Mouse (Mus musculus) heart, postnatal 0 days (tissue): ENCODE results near the gene Cachd1. TPM values are rescaled to one million over a fixed set of nuclear protein-coding genes. Genes with fewer than 3 reads are reported as not detected.

Experiments used
- ATAC-seq: fragments of 200-750 bp; cut with Nextera tagmentation; 2 replicates; pipeline ENCODE4 v1.8.0; 2017; ENCODE audit warnings: low read depth, moderate number of reproducible peaks, moderate library complexity; ENCODE audit not compliant: insufficient read depth
- DNase-seq: peaks from one replicate; pipeline ENCODE4 v3.0.0-alpha.2; 2016; ENCODE audit warnings: low spot score
- H3K27ac ChIP-seq: fragments of 300-500 bp; sonication (generic); 2 replicates; pipeline ENCODE4 v1.5.1; 2014; ENCODE audit warnings: low read depth, mild to moderate bottlenecking
- H3K27me3 ChIP-seq: fragments of 300-500 bp; sonication (generic); 2 replicates; pipeline ENCODE4 v1.6.1; 2014; ENCODE audit warnings: low read length, mixed read lengths; ENCODE audit not compliant: control insufficient read depth, insufficient read depth
- H3K36me3 ChIP-seq: fragments of 300-500 bp; sonication (generic); replicated peaks from 2 replicates; pipeline ENCODE4 v1.6.1; 2014; ENCODE audit warnings: low read length, mixed read lengths; ENCODE audit not compliant: control insufficient read depth, insufficient read depth
- H3K4me1 ChIP-seq: fragments of 300-500 bp; sonication (generic); 2 replicates; pipeline ENCODE4 v1.6.1; 2014; ENCODE audit warnings: antibody characterized with exemption; ENCODE audit not compliant: control insufficient read depth, insufficient read depth
- H3K4me2 ChIP-seq: fragments of 300-500 bp; sonication (generic); 2 replicates; pipeline ENCODE4 v1.6.1; 2014; ENCODE audit warnings: low read depth, mild to moderate bottlenecking, low read length, moderate library complexity
- H3K4me3 ChIP-seq: fragments of 300-500 bp; sonication (generic); 2 replicates; pipeline ENCODE4 v1.5.1; 2014; ENCODE audit warnings: low read depth, low read length
- H3K9ac ChIP-seq: fragments of 300-500 bp; sonication (generic); replicated peaks from 2 replicates; pipeline ENCODE4 v1.6.1; 2014; ENCODE audit warnings: low read depth, low read length, mixed read lengths
- H3K9me3 ChIP-seq: fragments of 300-500 bp; sonication (generic); replicated peaks from 2 replicates; pipeline ENCODE4 v1.6.1; 2016; ENCODE audit warnings: low read length; ENCODE audit not compliant: control insufficient read depth
- CTCF ChIP-seq: IDR thresholded peaks from 2 replicates; pipeline ENCODE4 v1.5.1; 2016; ENCODE audit warnings: antibody characterized with exemption, control low read depth, low read depth
- EP300 ChIP-seq: IDR thresholded peaks from 2 replicates; pipeline ENCODE4 v1.6.1; 2016; ENCODE audit warnings: antibody characterized with exemption, low read depth
- WGBS: fragments of 180-500 bp; shearing (Covaris S2); extraction: QIAGEN DNeasy Blood & Tissue Kit; methylation state at CpG from one replicate; pipeline ENCODE4 v1.1.7; 2014; 5-methylcytosine and 5-hydroxymethylcytosine counted together
- polyA plus RNA-seq: library from polyadenylated mRNA; unstranded; fragments of >200 nt; fragmentation: Nextera tagmentation; extraction: Ambion mirVana; gene quantifications from 2 replicates; pipeline ENCODE4 v1.2.1, GENCODE M21; 2015
- total RNA-seq: library from RNA; depleted of rRNA; stranded (reverse); fragments of >200 nt; gene quantifications from 2 replicates; pipeline ENCODE4 v1.2.3, GENCODE M21; 2014; ENCODE audit warnings: low replicate concordance

The Cachd1 gene
- total and polyA plus RNA-seq, 2 experiments from 2014 or later = 3.1 to 11.3 TPM

- no peaks in the 10 kb centered on the region for H3K9me3 ChIP-seq
- ATAC-seq (no peak), DNase-seq (no peak)
- 37% methylated on average over 5 of the region's 5 CpGs for WGBS
- no peak overlapping the region for H3K4me2 ChIP-seq
- no peak overlapping the region for H3K27ac ChIP-seq
- no peak overlapping the region for H3K9ac ChIP-seq
- TF ChIP-seq EP300 (no peak), CTCF (no peak)
- peaks cover 12% of the 10 kb centered on the region for H3K4me1 ChIP-seq
- no peaks in the 10 kb centered on the region for H3K27me3 ChIP-seq
- no peaks in the 10 kb centered on the region for H3K36me3 ChIP-seq
- H3K4me3 ChIP-seq = no peak overlapping the region
These were observed 19.0 kb downstream of the Cachd1 start for GRCm38 (mm10) chr4:100795523-100795922.

GRCm38 (mm10) chr4:100800730-100801442 lies 24.4 kb downstream of the Cachd1 start:
- 73% methylated on average over 14 of the region's 14 CpGs for WGBS
- Histone ChIP-seq H3K4me3 (no peak overlapping the region), H3K27ac (no peak overlapping the region), H3K36me3 (no peaks in the 10 kb centered on the region), H3K4me1 (peaks cover 6% of the 10 kb centered on the region), H3K27me3 (no peaks in the 10 kb centered on the region), H3K9me3 (no peaks in the 10 kb centered on the region), H3K4me2 (no peak overlapping the region), H3K9ac (no peak overlapping the region)
- DNase-seq (peak; percentile 54), ATAC-seq (peak; percentile 74)
- TF ChIP-seq EP300 (no peak), CTCF (no peak)

GRCm38 (mm10) chr4:100801443-100801786 lies 24.9 kb downstream of the Cachd1 start:
- 65% methylated on average over 3 of the region's 3 CpGs for WGBS
- TF ChIP-seq EP300 (no peak), CTCF (no peak)
- DNase-seq (no peak), ATAC-seq (no peak)
- Histone ChIP-seq H3K9me3 (no peaks in the 10 kb centered on the region), H3K4me2 (no peak overlapping the region), H3K4me3 (no peak overlapping the region), H3K4me1 (peaks cover 6% of the 10 kb centered on the region), H3K36me3 (no peaks in the 10 kb centered on the region), H3K27me3 (no peaks in the 10 kb centered on the region), H3K9ac (no peak overlapping the region), H3K27ac (no peak overlapping the region)

- 56% methylated on average over 5 of the region's 5 CpGs for WGBS
- Histone ChIP-seq H3K4me1 (peaks cover 3% of the 10 kb centered on the region; the same call in 1 of the 2 replicates), H3K4me3 (no peak overlapping the region), H3K9me3 (no peaks in the 10 kb centered on the region), H3K9ac (no peak overlapping the region), H3K36me3 (no peaks in the 10 kb centered on the region), H3K4me2 (no peak overlapping the region), H3K27me3 (no peaks in the 10 kb centered on the region), H3K27ac (no peak overlapping the region)
- TF ChIP-seq CTCF (no peak), EP300 (no peak)
- no peak for DNase-seq
- no peak for ATAC-seq
These were observed 34.7 kb downstream of the Cachd1 start for GRCm38 (mm10) chr4:100811057-100811695.

GRCm38 (mm10) chr4:100811802-100812510 lies 35.5 kb downstream of the Cachd1 start:
- no peak overlapping the region for H3K4me2 ChIP-seq
- no peak for DNase-seq
- no peaks in the 10 kb centered on the region for H3K9me3 ChIP-seq
- H3K27me3 ChIP-seq = no peaks in the 10 kb centered on the region
- 67% methylated on average over 8 of the region's 8 CpGs for WGBS
- H3K27ac ChIP-seq = no peak overlapping the region
- ATAC-seq = no peak
- H3K36me3 ChIP-seq = no peaks in the 10 kb centered on the region
- H3K4me1 ChIP-seq = peaks cover 3% of the 10 kb centered on the region; the same call in 1 of the 2 replicates
- H3K9ac ChIP-seq = no peak overlapping the region
- H3K4me3 ChIP-seq = no peak overlapping the region
- no peak for TF ChIP-seq EP300
- no peak for TF ChIP-seq CTCF
